In the genomic region with DNA sequence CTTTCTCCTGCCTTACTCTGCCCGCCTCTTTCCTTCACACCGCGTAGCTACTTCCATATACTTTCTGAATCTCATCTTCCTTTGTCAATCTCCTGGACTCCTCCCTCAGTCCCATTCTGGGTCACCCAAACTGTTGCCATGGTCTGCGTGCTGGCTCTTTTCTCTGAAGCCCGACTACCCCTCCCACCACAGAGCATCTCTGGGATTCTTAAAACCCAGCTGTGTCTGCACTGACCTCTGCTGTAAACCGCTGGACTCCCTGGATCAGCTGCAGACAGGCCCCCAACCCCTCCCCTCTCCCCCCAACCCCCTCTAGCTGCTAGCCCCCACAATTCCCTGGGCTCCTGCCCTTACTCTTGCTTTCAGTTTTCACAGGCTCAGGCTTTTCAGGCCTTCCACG, we compare ENCODE assay signal across 12 mouse cellular contexts.
DNase-seq lines count a peak whose midpoint lies in the region; ATAC-seq and TF ChIP-seq lines count a peak whose summit lies in the region.
"Had no signal": no experiment of that assay in that cellular context is flagged by ENCODE, and none has a peak within 500 bp of the region (broad histone marks: within the 10 kb centered on the region; RNA-seq: fewer than 3 reads in every experiment).

No protein-coding gene starts in this region.

- DNase-seq in heart, postnatal 25 days (ENCODE audit: low spot score) = no peak
- DNase-seq in lung, postnatal 10 days = peak; percentile 28
- DNase-seq in lung, adult 18-20 months = no peak
- peak; percentile 52 for DNase-seq in retina, postnatal 1 day
- no peak for DNase-seq in adrenal gland, adult 2 months
- no peak for DNase-seq in thymus, adult 2 months
- DNase-seq: right cerebral cortex, postnatal 25 days had no signal

- 0 out of 2 replicates have a peak overlapping the region, but pooled peaks have one; percentile 28 for H3K9ac ChIP-seq in heart, embryonic 11.5 days (ENCODE audit: low read depth, low read length)
- H3K9ac ChIP-seq in heart, embryonic 13.5 days = 0 out of 2 replicates have a peak overlapping the region, but pooled peaks have one; percentile 57
- H3K9ac ChIP-seq: forebrain, embryonic 13.5 days; limb, embryonic 13.5 days had no signal

- TF ChIP-seq CTCF in thymus, adult 2 months (IDR thresholded peaks at IDR 0.05; ENCODE audit: borderline replicate concordance, control insufficient read depth, extremely low read depth, insufficient read depth, low read length, poor library complexity) = no peak

- no peaks in the 10 kb centered on the region for H3K36me3 ChIP-seq in heart, embryonic 11.5 days (ENCODE audit: control insufficient read depth, insufficient read depth, low read length)
- H3K36me3 ChIP-seq in heart, embryonic 13.5 days = no peaks in the 10 kb centered on the region
- no peaks in the 10 kb centered on the region for H3K36me3 ChIP-seq in thymus, adult 2 months (ENCODE audit: control insufficient read depth, insufficient read depth, low read length)
- H3K36me3 ChIP-seq: limb, embryonic 13.5 days had no signal

- no peaks in the 10 kb centered on the region for H3K27me3 ChIP-seq in heart, embryonic 11.5 days (ENCODE audit: control insufficient read depth, insufficient read depth, low read length)
- no peaks in the 10 kb centered on the region for H3K27me3 ChIP-seq in heart, embryonic 13.5 days (replicated peaks)
- no peaks in the 10 kb centered on the region for H3K27me3 ChIP-seq in thymus, adult 2 months (ENCODE audit: control insufficient read depth, insufficient read depth, low read length)
- H3K27me3 ChIP-seq: forebrain, embryonic 13.5 days; limb, embryonic 13.5 days had no signal

- peak overlapping the region; percentile 94 for H3K27ac ChIP-seq in heart, embryonic 11.5 days (ENCODE audit: low read depth, low read length)
- peak overlapping the region; percentile 94 for H3K27ac ChIP-seq in heart, embryonic 13.5 days (replicated peaks)
- no peak overlapping the region for H3K27ac ChIP-seq in thymus, adult 2 months (ENCODE audit: control insufficient read depth, insufficient read depth, low read length)
- H3K27ac ChIP-seq: forebrain, embryonic 13.5 days; macrophage had no signal

- 0 out of 2 replicates have a peak overlapping the region, but pooled peaks have one; percentile 4 for H3K4me2 ChIP-seq in heart, embryonic 11.5 days
- H3K4me2 ChIP-seq in heart, embryonic 13.5 days = peak overlapping the region; percentile 45; the same call in 1 of the 2 replicates
- H3K4me2 ChIP-seq: forebrain, embryonic 13.5 days; limb, embryonic 13.5 days had no signal

- TF ChIP-seq POLR2A in thymus, adult 2 months (IDR thresholded peaks at IDR 0.05; ENCODE audit: control insufficient read depth, extremely low read depth, insufficient read depth, low read length, poor library complexity) = no peak

- peak; percentile 55 for ATAC-seq in heart, embryonic 11.5 days (replicated peaks; ENCODE audit: insufficient number of reproducible peaks, low FRiP score, low TSS enrichment)
- ATAC-seq in heart, embryonic 13.5 days (ENCODE audit: extremely low read depth, insufficient number of reproducible peaks, low FRiP score, low TSS enrichment) = no peak
- ATAC-seq: forebrain, embryonic 13.5 days had no signal

- H3K4me3 ChIP-seq in heart, embryonic 11.5 days (ENCODE audit: low read depth, low read length) = no peak overlapping the region
- no peak overlapping the region for H3K4me3 ChIP-seq in heart, embryonic 13.5 days
- no peak overlapping the region for H3K4me3 ChIP-seq in thymus, adult 2 months (ENCODE audit: control insufficient read depth, insufficient read depth, low read length)
- H3K4me3 ChIP-seq: forebrain, embryonic 13.5 days; limb, embryonic 13.5 days had no signal

- no peaks in the 10 kb centered on the region for H3K9me3 ChIP-seq in heart, embryonic 11.5 days (replicated peaks; ENCODE audit: control insufficient read depth, low read length)
- no peaks in the 10 kb centered on the region for H3K9me3 ChIP-seq in heart, embryonic 13.5 days
- H3K9me3 ChIP-seq: forebrain, embryonic 13.5 days; limb, embryonic 13.5 days had no signal

- intact Hi-C loops in heart, postnatal 25 days (cut with DNase I) = loop anchor here (1.0 to 10.0 kb wide), 7 partner anchors 36 to 339 kb away; no protein-coding TSS in a partner anchor

- peaks cover 41% of the 10 kb centered on the region for H3K4me1 ChIP-seq in heart, embryonic 11.5 days (ENCODE audit: control insufficient read depth, insufficient read depth, low read length)
- peaks cover 67% of the 10 kb centered on the region for H3K4me1 ChIP-seq in heart, embryonic 13.5 days
- H3K4me1 ChIP-seq in thymus, adult 2 months (replicated peaks; ENCODE audit: control insufficient read depth, insufficient read depth, low read length) = peaks cover 5% of the 10 kb centered on the region

- WGBS in heart, embryonic 11.5 days (ENCODE audit: insufficient replicate concordance) = 33% methylated on average over 7 of the region's 7 CpGs
- 42% methylated on average over 7 of the region's 7 CpGs for WGBS in heart, embryonic 13.5 days
- 89% methylated on average over 7 of the region's 7 CpGs for WGBS in thymus, adult 2 months

Comparison
In these comparisons a context has a peak if more than half of its experiments do, and no peak if none do; other contexts are left out.
1. DNase-seq: peak in lung, postnatal 10 days (single experiment) and retina, postnatal 1 day (single experiment); none in heart, postnatal 25 days (single experiment), lung, adult 18-20 months (0 of 2), adrenal gland, adult 2 months (single experiment) and thymus, adult 2 months (single experiment).